Mouse (Mus musculus): ENCODE measurements around the gene Nkx6-1.

Gene Nkx6-1

GRCm38 (mm10) chr5:101664945-101665615 is at the start of gene Nkx6-1:
Nkx6-1 (minus strand) TSS chr5:101664996.
- in situ Hi-C loops (cut with MseI, MboI) = loop anchor here in 1 of 2 experiments (25.0 kb wide), 1 partner anchor 653 kb away; no protein-coding TSS in a partner anchor

GRCm38 (mm10) chr5:101713064-101713613 is 48.3 kb upstream of the Nkx6-1 start:
- in situ Hi-C loops (cut with MseI, MboI) = loop anchor here in 1 of 2 experiments (10.0 kb wide), 1 partner anchor 142 kb away; no protein-coding TSS in a partner anchor

DNA sequence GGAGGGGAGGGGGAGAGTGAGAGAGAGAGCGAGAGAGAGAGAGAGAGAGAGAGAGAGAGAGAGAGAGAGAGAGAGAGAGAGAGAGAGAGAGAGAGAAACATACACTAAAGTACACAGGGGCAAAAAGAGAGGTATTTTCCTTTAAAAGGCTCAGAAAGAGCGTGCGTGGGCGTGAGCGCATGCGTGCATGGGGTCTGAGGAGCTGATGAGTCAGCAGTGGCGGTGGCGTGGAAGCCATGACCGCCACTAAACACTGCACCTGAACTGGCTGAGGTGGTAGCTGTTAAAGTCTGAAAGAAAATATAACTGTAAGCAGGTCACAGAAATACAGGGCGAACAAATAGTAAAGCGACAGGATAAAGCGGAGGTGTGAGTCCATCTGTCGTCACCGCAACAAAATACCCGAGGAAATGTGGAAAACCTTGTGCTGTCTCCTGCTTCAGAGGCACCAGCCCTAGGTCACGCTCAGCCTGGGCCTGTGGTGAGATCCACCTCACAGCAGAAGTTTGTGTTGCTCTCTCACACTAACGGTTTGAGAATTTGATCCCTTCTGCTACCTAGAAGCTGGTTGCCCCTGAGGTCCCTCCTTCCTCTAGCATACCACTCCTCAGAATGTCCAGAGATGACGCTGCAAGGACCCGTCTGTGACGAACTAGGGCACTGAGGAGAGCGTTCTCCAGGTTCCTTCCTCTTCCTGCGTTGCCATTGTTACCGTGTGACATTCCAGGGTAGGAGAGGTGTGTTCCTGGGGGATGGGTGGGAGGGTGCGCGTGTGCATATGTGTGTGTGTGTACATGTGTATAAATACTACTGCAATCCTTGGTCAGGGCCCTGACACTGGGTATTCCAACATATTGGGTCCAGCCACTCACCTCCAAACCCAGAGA is 38.8 kb upstream of the Nkx6-1 start:
- in situ Hi-C loops (cut with MseI, MboI) = no loop called here

DNA sequence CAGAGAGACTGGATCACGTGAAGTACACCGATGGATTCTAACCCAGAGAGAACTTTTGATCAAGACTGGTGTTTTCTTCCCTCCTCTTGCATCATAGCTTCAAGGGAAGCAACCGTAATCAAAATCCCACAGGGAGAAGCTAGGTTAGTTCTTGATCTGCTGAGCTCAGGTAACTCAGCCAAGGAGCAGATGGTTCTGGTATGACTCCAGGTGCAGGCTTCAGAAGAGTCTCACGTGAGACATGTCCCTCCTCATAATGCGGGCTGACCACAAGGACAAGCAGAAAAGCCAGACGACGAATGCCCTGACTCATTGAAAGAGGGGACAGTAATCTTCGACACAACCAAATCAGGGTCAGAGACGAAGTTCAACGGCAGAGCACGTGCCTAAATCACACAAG is 37.8 kb upstream of the Nkx6-1 start:
- in situ Hi-C loops (cut with MseI, MboI) = no loop called here

DNA sequence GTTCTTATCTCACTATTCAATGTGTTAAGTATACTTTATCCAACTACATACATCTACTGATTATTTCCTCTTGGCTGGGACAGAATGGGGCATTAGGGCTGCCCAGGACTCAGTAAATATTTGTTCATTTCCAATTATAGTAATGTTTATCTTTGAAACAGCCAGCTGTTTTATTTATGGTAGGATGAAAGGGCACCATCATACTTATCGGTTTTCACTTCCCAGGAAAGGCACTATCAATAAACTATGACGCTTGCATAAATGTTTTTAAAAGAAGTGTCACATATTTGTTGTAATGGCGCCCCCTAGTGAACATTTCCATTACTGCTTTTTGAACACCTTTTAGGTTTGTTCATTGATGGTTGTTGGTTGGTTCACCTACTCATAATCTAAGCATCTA is 35.8 kb upstream of the Nkx6-1 start:
- in situ Hi-C loops (cut with MseI, MboI) = no loop called here

GRCm38 (mm10) chr5:101688581-101688980 is 23.8 kb upstream of the Nkx6-1 start:
- in situ Hi-C loops (cut with MseI, MboI) = loop anchor here in 1 of 2 experiments (25.0 kb wide), 1 partner anchor 676 kb away; no protein-coding TSS in a partner anchor

- in situ Hi-C loops (cut with MseI, MboI) = loop anchor here in 1 of 2 experiments (25.0 kb wide), 1 partner anchor 671 kb away; no protein-coding TSS in a partner anchor
Measured at GRCm38 (mm10) chr5:101683340-101683739, 18.5 kb upstream of the Nkx6-1 start.

DNA sequence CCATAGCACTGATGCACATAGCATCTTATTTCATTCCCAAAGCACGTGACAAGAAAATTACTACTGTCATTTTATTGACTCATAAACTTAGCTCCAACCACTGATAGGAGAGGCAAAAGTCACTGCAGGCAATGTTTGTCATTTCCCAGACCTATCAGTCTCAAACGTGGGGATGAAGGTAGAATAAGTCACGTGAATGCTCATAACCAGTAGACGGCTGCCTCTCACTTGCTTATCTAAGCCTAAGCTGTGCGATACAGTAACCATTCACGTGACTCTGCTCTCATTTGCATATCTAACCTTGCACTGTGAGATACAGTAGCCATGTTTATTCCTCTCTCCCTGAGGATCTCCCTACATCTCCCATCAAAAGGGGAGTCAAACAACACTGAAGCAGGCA is 15.5 kb upstream of the Nkx6-1 start:
- in situ Hi-C loops (cut with MseI, MboI) = loop anchor here in 1 of 2 experiments (25.0 kb wide), 1 partner anchor 668 kb away; no protein-coding TSS in a partner anchor

GRCm38 (mm10) chr5:101669381-101669780 is 4.6 kb upstream of the Nkx6-1 start:
- in situ Hi-C loops (cut with MseI, MboI) = loop anchor here in 1 of 2 experiments (25.0 kb wide), 1 partner anchor 657 kb away; no protein-coding TSS in a partner anchor

GRCm38 (mm10) chr5:101668475-101668874 is 3.7 kb upstream of the Nkx6-1 start:
- in situ Hi-C loops (cut with MseI, MboI) = loop anchor here in 1 of 2 experiments (25.0 kb wide), 1 partner anchor 656 kb away; no protein-coding TSS in a partner anchor

GRCm38 (mm10) chr5:101668028-101668427 is 3.2 kb upstream of the Nkx6-1 start:
- in situ Hi-C loops (cut with MseI, MboI) = loop anchor here in 1 of 2 experiments (25.0 kb wide), 1 partner anchor 656 kb away; no protein-coding TSS in a partner anchor

DNA sequence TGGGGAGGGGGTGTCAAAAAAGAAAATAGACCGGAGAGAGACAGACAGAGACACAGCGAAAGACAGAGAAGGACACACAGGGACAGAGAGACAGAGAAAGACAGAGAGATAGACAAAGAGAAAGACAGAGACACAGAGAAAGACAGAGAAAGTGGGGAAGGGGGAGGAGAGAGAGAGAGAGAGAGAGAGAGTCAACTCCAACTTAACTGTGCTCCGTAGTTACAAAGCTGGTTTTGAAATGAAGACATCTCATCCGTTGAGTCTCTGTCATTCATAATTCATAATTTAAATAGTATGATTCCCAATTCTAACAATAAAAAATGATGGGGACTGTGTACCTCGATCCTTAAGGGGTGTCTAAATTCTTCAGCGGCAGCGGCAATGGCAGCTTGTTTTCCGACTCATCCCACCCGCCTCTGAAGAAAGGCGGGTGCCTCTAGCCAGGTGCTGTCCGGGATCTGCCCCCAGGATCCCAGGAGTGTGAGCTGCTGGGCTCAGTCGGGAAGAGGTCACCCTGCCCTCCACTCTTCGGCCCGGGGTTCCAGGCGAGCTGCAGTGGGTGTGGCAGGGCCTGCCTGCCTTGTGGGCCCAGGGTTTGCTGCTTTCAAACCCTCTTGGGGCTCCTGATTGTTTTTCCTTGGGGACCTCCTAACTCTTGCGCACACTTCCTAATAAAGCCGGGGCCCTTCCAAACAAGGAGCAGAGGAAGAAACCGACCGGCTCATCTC is 2.6 kb upstream of the Nkx6-1 start:
- in situ Hi-C loops (cut with MseI, MboI) = loop anchor here in 1 of 2 experiments (25.0 kb wide), 1 partner anchor 655 kb away; no protein-coding TSS in a partner anchor

DNA sequence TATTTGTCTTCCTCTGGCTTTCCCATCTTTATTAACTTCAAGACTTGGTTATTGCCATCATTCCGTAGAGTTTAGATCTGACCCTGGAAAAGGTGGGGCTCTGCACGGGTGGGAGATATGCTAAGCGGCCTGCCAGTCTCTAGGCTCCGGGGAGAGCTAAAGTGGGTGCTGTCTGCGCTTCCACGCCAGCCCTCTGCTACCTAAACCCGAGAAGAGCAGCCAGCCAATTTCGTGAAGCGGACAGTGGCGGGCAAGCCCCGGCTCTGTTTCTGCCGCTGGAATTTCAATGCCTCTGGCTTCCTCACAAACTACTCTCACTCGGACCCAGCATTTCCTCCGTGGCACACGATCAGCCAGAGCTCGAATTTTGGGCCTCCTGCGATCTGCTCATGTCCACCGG is 1.9 kb upstream of the Nkx6-1 start:
- in situ Hi-C loops (cut with MseI, MboI) = loop anchor here in 1 of 2 experiments (25.0 kb wide), 1 partner anchor 654 kb away; no protein-coding TSS in a partner anchor

DNA sequence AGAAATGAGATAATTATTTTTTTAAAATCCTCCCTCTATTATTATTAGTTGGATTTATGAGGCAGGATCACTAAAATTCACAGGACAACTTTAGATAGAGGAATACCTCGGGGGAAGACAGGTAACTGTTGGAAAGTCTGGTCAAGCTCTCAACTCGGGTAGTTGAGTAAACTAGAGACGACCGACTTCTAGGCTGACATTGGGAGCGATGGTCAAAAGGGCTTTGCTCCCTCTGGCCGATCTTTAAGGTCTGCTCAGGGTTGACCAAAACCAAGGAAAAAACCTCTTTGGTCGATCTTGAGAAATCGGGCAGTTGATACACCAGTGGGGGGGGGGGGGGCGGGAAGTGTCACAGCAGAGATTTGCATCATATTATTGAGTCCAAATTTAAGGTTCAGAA is 1.3 kb upstream of the Nkx6-1 start:
- in situ Hi-C loops (cut with MseI, MboI) = loop anchor here in 1 of 2 experiments (25.0 kb wide), 1 partner anchor 654 kb away; no protein-coding TSS in a partner anchor

GRCm38 (mm10) chr5:101664423-101664921 is 324 bp downstream of the Nkx6-1 start:
- in situ Hi-C loops (cut with MseI, MboI) = loop anchor here in 1 of 2 experiments (25.0 kb wide), 1 partner anchor 652 kb away; no protein-coding TSS in a partner anchor

DNA sequence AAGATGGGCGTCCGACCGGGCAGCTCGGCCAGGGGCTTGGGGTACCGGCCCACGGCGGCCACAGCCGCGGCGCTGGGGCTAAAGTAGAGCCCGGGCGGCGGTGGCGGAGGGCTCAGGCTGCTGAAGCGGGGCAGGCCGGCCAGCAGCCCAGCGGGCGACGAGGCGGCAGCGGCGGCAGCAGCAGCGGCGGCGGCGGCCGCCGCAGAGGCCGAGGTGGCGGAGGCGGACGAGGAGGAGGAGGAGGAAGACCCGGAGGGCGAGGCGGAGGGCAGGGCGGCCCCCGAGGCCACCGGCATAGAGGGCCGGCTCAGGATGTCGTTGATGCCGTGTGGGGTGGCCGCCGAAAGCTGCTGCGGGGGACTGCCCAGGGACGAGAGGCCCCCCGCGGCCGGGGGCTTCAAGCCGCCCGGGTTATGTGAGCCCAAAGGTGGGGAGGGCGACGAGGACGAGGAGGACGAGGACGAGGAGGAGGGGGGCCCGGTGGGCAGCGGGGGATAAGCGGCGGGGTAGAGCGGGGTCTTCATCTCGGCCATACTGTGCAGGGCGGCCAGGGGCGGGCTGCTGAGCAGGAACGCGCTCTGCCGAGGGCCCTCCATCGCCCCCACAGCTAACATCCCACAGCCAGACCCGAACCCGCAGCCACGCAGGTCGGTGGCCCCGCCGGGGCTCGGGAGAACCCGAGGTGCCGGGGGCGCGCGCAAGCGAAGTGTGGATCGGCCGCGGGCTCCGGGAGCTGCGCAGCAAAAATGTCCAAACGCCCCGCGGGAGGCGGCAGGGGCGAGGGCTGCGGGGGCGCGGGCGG is 974 bp downstream of the Nkx6-1 start:
- in situ Hi-C loops (cut with MseI, MboI) = loop anchor here in 1 of 2 experiments (25.0 kb wide), 1 partner anchor 652 kb away; no protein-coding TSS in a partner anchor

DNA sequence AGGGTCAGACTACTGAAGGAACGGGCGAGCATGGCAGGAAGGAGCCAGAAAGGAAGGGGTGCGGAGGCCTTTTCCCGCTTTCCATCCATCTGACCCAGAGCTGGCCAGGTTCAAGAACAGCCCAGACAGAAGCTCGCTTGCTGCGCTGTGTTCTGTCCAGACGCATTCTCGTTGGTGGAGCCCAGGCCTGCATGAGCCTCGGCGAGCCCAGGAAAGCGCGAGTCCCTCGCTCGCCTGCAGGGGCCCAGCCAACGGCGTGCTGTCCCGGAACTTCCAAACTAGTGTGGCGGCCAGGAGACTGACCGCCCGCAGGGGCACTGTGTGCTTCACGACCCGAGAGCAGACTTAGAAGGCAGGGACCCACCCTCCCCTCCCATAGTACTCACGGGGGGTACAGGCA is 1.6 kb downstream of the Nkx6-1 start:
- in situ Hi-C loops (cut with MseI, MboI) = loop anchor here in 1 of 2 experiments (25.0 kb wide), 1 partner anchor 651 kb away; no protein-coding TSS in a partner anchor

DNA sequence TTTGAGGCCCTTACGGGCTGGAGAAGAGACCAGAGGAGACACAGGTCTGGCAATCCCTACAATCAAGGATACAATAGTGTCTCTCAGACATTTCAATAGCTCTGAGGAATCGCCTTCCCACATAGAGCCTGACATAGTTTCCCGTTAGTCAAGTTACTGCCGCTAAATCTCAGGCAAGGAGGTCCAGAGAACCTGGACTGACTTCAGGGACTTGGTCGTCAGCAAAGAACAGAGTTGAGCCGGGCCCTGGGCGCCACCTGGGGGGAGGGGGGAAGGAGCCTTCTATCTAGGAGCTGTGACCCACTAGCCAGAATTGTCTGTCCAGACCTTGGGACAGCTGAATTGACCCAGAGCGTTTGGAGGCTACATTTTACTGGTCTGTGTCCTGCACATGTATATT is 2.3 kb downstream of the Nkx6-1 start:
- in situ Hi-C loops (cut with MseI, MboI) = loop anchor here in 1 of 2 experiments (25.0 kb wide), 1 partner anchor 650 kb away; no protein-coding TSS in a partner anchor

DNA sequence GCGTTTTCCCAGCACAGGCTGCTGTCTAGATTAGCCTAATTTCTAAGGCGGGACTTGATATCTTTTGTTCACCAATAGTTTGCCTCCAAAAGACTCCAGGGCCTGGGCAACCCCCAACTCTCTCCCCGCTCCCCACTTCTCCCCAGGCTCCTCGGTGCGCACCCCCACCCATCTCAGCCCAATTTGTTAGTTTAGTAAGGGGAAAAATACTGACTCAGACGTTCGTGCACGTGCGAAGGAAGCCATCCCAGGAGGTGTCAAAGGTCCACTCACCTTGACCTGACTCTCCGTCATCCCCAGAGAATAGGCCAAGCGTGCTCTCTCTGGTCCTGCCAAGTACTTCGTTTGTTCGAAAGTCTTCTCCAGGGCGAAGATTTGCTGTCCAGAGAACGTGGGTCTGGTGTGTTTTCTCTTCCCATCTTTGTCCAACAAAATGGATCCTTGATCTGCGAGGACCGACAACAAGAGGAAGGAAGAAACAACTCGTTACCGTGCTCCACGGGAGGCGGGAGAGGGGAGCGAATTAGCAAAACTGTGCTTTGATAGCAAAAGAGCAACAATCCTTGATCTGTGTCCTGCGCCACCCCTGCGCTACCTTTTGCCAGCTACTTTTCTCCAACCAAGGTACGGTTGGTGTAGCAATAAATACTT is 3.1 kb downstream of the Nkx6-1 start:
- in situ Hi-C loops (cut with MseI, MboI) = loop anchor here in 1 of 2 experiments (25.0 kb wide), 1 partner anchor 649 kb away; no protein-coding TSS in a partner anchor

Data from mouse trophoblast stem cell (cell line).